Mouse (Mus musculus): ENCODE data around the gene Rhot2. TPM values are rescaled to one million over a fixed set of nuclear protein-coding genes. Genes with fewer than 3 reads are reported as not detected.

The Rhot2 gene
- polyA plus RNA-seq, 1 experiment from 2014 or later = 26.4 TPM

DNA sequence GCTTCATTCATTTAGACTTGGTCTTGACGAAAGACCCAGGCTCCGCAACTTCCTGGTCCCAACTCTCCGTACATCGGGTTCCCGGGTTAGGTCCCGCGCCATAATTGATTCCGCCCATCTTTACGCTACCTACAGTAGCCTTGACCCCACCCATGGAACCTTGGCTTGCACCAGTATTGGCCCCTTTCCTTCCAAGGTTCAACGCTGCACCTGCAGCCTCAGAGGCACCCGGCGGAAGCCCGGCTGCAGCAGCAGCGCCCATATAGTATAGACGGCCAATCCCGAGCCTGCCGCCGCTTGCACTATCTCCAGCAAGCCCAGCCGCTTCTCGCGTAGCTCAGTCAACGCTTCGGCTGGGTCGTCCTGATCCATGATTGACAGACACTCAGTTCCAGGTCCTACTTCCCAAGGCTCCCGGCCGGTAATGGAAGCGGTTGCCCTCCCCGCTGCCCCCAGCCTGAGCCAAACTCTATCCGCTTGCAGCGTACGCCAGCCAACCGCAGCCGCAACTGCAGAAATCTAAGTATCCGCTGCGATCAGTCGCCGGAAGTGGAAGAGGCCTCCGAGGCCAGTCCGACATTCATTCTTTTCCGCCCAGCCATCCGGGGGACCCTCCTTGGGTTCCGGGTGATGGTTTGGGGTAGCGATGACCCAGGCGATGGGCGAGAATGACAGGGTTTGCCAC is 52.7 kb downstream of the Rhot2 start:
- under 1% methylated on average over 45 of the region's 45 CpGs for WGBS
- Histone ChIP-seq H3K4me1 (peaks cover 45% of the 10 kb centered on the region), H3K9ac (peak overlapping the region; percentile 82), H3K4me3 (peak overlapping the region; percentile 75), H3K9me3 (no peaks in the 10 kb centered on the region), H3K27me3 (no peaks in the 10 kb centered on the region), H3K36me3 (peaks cover 23% of the 10 kb centered on the region), H3K27ac (peak overlapping the region; percentile 94), H3K4me2 (peak overlapping the region; percentile 87)
- peak; percentile 23; the same call in 1 of the 2 replicates for ATAC-seq (ENCODE audit: insufficient number of reproducible peaks, insufficient read depth, low FRiP score, low TSS enrichment, low read depth)

DNA sequence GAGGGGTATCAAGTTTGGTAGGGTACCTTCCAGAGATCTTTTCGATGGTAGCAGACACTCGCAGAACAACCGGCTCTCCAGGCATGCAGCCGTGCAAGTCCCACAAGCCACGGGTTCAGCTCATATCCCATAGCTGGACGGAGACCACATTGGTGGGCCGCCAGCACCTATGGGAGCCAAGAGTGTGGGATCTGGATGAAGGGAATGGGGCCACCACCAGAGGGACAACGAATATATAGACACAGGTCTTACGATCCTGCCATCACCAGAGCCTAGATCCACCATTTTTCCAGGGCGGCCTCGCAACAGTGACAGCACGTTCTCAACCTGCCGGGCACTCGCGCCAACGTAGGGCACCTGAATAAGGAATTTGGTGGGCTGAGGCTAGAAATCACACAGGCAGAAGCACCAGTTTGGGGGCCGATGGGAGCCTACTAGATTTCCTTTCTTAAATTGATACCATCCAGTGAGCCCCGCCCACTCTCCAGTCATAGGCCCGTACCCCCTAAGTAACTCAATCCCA is 53.3 kb downstream of the Rhot2 start:
- Histone ChIP-seq H3K4me2 (peak overlapping the region; percentile 87), H3K9me3 (no peaks in the 10 kb centered on the region), H3K36me3 (peaks cover 23% of the 10 kb centered on the region), H3K27ac (peak overlapping the region; percentile 94), H3K4me1 (peaks cover 43% of the 10 kb centered on the region), H3K27me3 (no peaks in the 10 kb centered on the region), H3K4me3 (peak overlapping the region; percentile 75), H3K9ac (peak overlapping the region; percentile 82)
- ATAC-seq (ENCODE audit: insufficient number of reproducible peaks, insufficient read depth, low FRiP score, low TSS enrichment, low read depth) = no peak
- 27% methylated on average over 19 of the region's 19 CpGs for WGBS

Small RNA genes lying within 50 kb of the gene (microRNA-seq; reads per million reads assigned to microRNA genes)
- gene Mir3082 = 1.7 reads per million

Other genes with a start within 250 kb of the Rhot2 start
- 5.8 and 10.3 TPM in 2 replicates for gene Gng13, start 127.7 kb downstream of the Rhot2 start, polyA plus RNA-seq (2015; fragmentation: Nextera tagmentation; extraction: Ambion mirVana)
- 31.6 and 35.9 TPM in 2 replicates for gene Chtf18, start 117.4 kb downstream of the Rhot2 start, polyA plus RNA-seq (2015; fragmentation: Nextera tagmentation; extraction: Ambion mirVana)
- 28.0 and 28.9 TPM in 2 replicates for gene Rpusd1, start 117.2 kb downstream of the Rhot2 start, polyA plus RNA-seq (2015; fragmentation: Nextera tagmentation; extraction: Ambion mirVana)
- 0.83 TPM in 1 of 2 replicates, not detected in the other for gene Mslnl, start 108.8 kb downstream of the Rhot2 start, polyA plus RNA-seq (2015; fragmentation: Nextera tagmentation; extraction: Ambion mirVana)
- 0.17 and 0.42 TPM in 2 replicates for gene Msln, start 90.5 kb downstream of the Rhot2 start, polyA plus RNA-seq (2015; fragmentation: Nextera tagmentation; extraction: Ambion mirVana)
- 24.7 and 24.9 TPM in 2 replicates for gene Narfl, start 71.1 kb downstream of the Rhot2 start, polyA plus RNA-seq (2015; fragmentation: Nextera tagmentation; extraction: Ambion mirVana)
- gene Haghl, start 59.2 kb downstream of the Rhot2 start, polyA plus RNA-seq (2015; fragmentation: Nextera tagmentation; extraction: Ambion mirVana) = 74.6 and 89.5 TPM in 2 replicates
- 0.20 and 0.25 TPM in 2 replicates for gene Ccdc78, start 58.3 kb downstream of the Rhot2 start, polyA plus RNA-seq (2015; fragmentation: Nextera tagmentation; extraction: Ambion mirVana)
- 65.3 and 78.1 TPM in 2 replicates for gene Fam173a, start 52.0 kb downstream of the Rhot2 start, polyA plus RNA-seq (2015; fragmentation: Nextera tagmentation; extraction: Ambion mirVana)
- gene AC134908.4, start 49.2 kb downstream of the Rhot2 start, polyA plus RNA-seq (2015; fragmentation: Nextera tagmentation; extraction: Ambion mirVana) = not detected in 2 replicates
- gene Metrn, start 47.7 kb downstream of the Rhot2 start, polyA plus RNA-seq (2015; fragmentation: Nextera tagmentation; extraction: Ambion mirVana) = 43.4 and 50.1 TPM in 2 replicates
- gene Fbxl16, start 35.8 kb downstream of the Rhot2 start, polyA plus RNA-seq (2015; fragmentation: Nextera tagmentation; extraction: Ambion mirVana) = 3.6 and 4.2 TPM in 2 replicates
- 26.5 and 30.0 TPM in 2 replicates for gene Wdr24, start 21.2 kb downstream of the Rhot2 start, polyA plus RNA-seq (2015; fragmentation: Nextera tagmentation; extraction: Ambion mirVana)
- gene Jmjd8, start 16.0 kb downstream of the Rhot2 start, polyA plus RNA-seq (2015; fragmentation: Nextera tagmentation; extraction: Ambion mirVana) = 48.3 and 52.8 TPM in 2 replicates
- gene Stub1, start 11.4 kb downstream of the Rhot2 start, polyA plus RNA-seq (2015; fragmentation: Nextera tagmentation; extraction: Ambion mirVana) = 319 and 353 TPM in 2 replicates
- gene Rhbdl1, start 7.6 kb downstream of the Rhot2 start, polyA plus RNA-seq (2015; fragmentation: Nextera tagmentation; extraction: Ambion mirVana) = 1.4 and 2.7 TPM in 2 replicates
- 1.3 and 2.9 TPM in 2 replicates for gene Gm20683, start 3.1 kb downstream of the Rhot2 start, polyA plus RNA-seq (2015; fragmentation: Nextera tagmentation; extraction: Ambion mirVana)
- gene Wdr90, start 16.6 kb upstream of the Rhot2 start, polyA plus RNA-seq (2015; fragmentation: Nextera tagmentation; extraction: Ambion mirVana) = 30.0 and 31.2 TPM in 2 replicates
- 11.1 and 13.4 TPM in 2 replicates for gene Mcrip2, start 23.9 kb upstream of the Rhot2 start, polyA plus RNA-seq (2015; fragmentation: Nextera tagmentation; extraction: Ambion mirVana)
- gene Mettl26, start 30.2 kb upstream of the Rhot2 start, polyA plus RNA-seq (2015; fragmentation: Nextera tagmentation; extraction: Ambion mirVana) = 47.1 and 50.6 TPM in 2 replicates
- 0.56 and 0.73 TPM in 2 replicates for gene Wfikkn1, start 36.0 kb upstream of the Rhot2 start, polyA plus RNA-seq (2015; fragmentation: Nextera tagmentation; extraction: Ambion mirVana)
- 32.9 and 36.6 TPM in 2 replicates for gene Rab40c, start 74.9 kb upstream of the Rhot2 start, polyA plus RNA-seq (2015; fragmentation: Nextera tagmentation; extraction: Ambion mirVana)
- gene Pigq, start 100.1 kb upstream of the Rhot2 start, polyA plus RNA-seq (2015; fragmentation: Nextera tagmentation; extraction: Ambion mirVana) = 50.6 and 53.8 TPM in 2 replicates
- gene Nhlrc4, start 100.1 kb upstream of the Rhot2 start, polyA plus RNA-seq (2015; fragmentation: Nextera tagmentation; extraction: Ambion mirVana) = not detected in 2 replicates
- gene A930017K11Rik, start 107.7 kb upstream of the Rhot2 start, polyA plus RNA-seq (2015; fragmentation: Nextera tagmentation; extraction: Ambion mirVana) = 0.18 and 0.26 TPM in 2 replicates
- 23.4 and 24.2 TPM in 2 replicates for gene Capn15, start 140.9 kb upstream of the Rhot2 start, polyA plus RNA-seq (2015; fragmentation: Nextera tagmentation; extraction: Ambion mirVana)
- gene Rab11fip3, start 224.7 kb upstream of the Rhot2 start, polyA plus RNA-seq (2015; fragmentation: Nextera tagmentation; extraction: Ambion mirVana) = 22.8 and 23.5 TPM in 2 replicates
- 42.9 and 44.9 TPM in 2 replicates for gene Decr2, start 245.5 kb upstream of the Rhot2 start, polyA plus RNA-seq (2015; fragmentation: Nextera tagmentation; extraction: Ambion mirVana)